Mouse (Mus musculus): ENCODE results near the gene Trex1. TPM values are rescaled to one million over a fixed set of nuclear protein-coding genes. Genes with fewer than 3 reads are reported as not detected.

Gene Trex1
- polyA plus RNA-seq, 1 experiment from 2014 or later = 16.1 TPM

GRCm38 (mm10) chr9:109041351-109041750 is 18.2 kb downstream of the Trex1 start:
- no peaks in the 10 kb centered on the region; the same call in 1 of the 2 replicates for H3K36me3 ChIP-seq (ENCODE audit: control insufficient read depth, insufficient read depth)
- H3K4me2 ChIP-seq (replicated peaks; ENCODE audit: low read depth) = peak overlapping the region; percentile 84
- H3K9me3 ChIP-seq (ENCODE audit: control insufficient read depth) = no peaks in the 10 kb centered on the region
- peaks cover 5% of the 10 kb centered on the region; the same call in 1 of the 2 replicates for H3K4me1 ChIP-seq (replicated peaks; ENCODE audit: control insufficient read depth, insufficient read depth, low read length)
- 43% methylated on average over 6 of the region's 7 CpGs for WGBS
- TF ChIP-seq CTCF (IDR thresholded peaks at IDR 0.05; ENCODE audit: low read depth) = no peak
- peak overlapping the region; percentile 88 for H3K27ac ChIP-seq (ENCODE audit: low read depth, low read length)
- H3K4me3 ChIP-seq (ENCODE audit: low read depth, low read length) = no peak overlapping the region
- H3K27me3 ChIP-seq (replicated peaks; ENCODE audit: control insufficient read depth, insufficient read depth, low read length) = no peaks in the 10 kb centered on the region
- H3K9ac ChIP-seq (ENCODE audit: low read depth, low read length) = peak overlapping the region; percentile 42; the same call in 1 of the 2 replicates
- peak; percentile 11; the same call in 1 of the 2 replicates for ATAC-seq

DNA sequence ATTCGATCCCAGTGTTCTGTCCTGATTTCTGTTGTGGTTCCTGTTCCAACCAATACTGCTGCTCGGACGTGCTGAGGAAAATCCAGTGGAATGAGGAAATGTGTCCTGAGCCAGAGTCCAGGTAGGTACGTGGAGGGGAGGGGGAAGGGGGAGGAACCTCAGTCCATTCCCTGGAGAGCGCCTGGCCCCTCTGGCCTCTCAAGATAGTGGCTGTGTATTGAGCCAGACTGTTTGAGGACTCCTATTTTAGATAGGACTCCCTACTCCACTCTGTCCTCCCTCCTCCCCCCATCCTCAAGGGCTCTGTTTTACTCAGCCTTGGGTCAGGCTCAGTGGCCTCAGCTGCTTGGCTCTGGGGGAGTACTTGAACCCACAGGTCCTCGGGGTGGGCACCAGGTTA is 18.6 kb downstream of the Trex1 start:
- H3K36me3 ChIP-seq (ENCODE audit: control insufficient read depth, insufficient read depth) = no peaks in the 10 kb centered on the region; the same call in 1 of the 2 replicates
- H3K4me2 ChIP-seq (replicated peaks; ENCODE audit: low read depth) = peak overlapping the region; percentile 84
- H3K9me3 ChIP-seq (ENCODE audit: control insufficient read depth) = no peaks in the 10 kb centered on the region
- H3K27me3 ChIP-seq (replicated peaks; ENCODE audit: control insufficient read depth, insufficient read depth, low read length) = no peaks in the 10 kb centered on the region
- H3K4me1 ChIP-seq (replicated peaks; ENCODE audit: control insufficient read depth, insufficient read depth, low read length) = peaks cover 5% of the 10 kb centered on the region; the same call in 1 of the 2 replicates
- WGBS = 31% methylated on average over 6 of the region's 6 CpGs
- H3K9ac ChIP-seq (ENCODE audit: low read depth, low read length) = peak overlapping the region; percentile 42; the same call in 1 of the 2 replicates
- TF ChIP-seq CTCF (IDR thresholded peaks at IDR 0.05; ENCODE audit: low read depth) = no peak
- peak overlapping the region; percentile 88 for H3K27ac ChIP-seq (ENCODE audit: low read depth, low read length)
- no peak overlapping the region for H3K4me3 ChIP-seq (ENCODE audit: low read depth, low read length)
- ATAC-seq = peak; percentile 88

DNA sequence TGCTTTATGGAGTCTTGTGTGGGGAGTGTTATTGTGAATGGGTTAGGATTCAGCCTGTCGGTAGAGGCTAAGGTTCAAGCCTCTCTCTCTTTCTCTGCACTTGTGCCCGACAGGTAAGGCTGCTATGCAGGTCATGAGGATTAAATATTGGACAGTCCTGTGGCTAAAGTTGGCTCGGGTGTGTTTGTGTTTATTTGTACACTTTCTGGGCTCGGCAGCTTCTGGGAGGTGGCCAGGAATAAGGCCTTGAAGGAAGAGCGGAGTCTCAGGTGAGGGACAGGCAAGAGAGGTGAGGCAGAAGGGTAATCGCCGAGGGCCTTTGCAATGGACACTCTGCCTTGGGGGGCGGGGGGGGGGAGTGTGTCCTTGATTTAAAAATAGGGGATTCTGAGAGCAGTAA is 19.3 kb downstream of the Trex1 start:
- Histone ChIP-seq H3K4me2 (replicated peaks; ENCODE audit: low read depth) (peak overlapping the region; percentile 84), H3K9ac (ENCODE audit: low read depth, low read length) (0 out of 2 replicates have a peak overlapping the region, but pooled peaks have one; percentile 34), H3K4me3 (ENCODE audit: low read depth, low read length) (peak overlapping the region; percentile 76; the same call in 1 of the 2 replicates), H3K4me1 (replicated peaks; ENCODE audit: control insufficient read depth, insufficient read depth, low read length) (peaks cover 5% of the 10 kb centered on the region; the same call in 1 of the 2 replicates), H3K36me3 (ENCODE audit: control insufficient read depth, insufficient read depth) (no peaks in the 10 kb centered on the region; the same call in 1 of the 2 replicates), H3K9me3 (ENCODE audit: control insufficient read depth) (no peaks in the 10 kb centered on the region), H3K27ac (ENCODE audit: low read depth, low read length) (peak overlapping the region; percentile 88), H3K27me3 (replicated peaks; ENCODE audit: control insufficient read depth, insufficient read depth, low read length) (no peaks in the 10 kb centered on the region)
- ATAC-seq = no peak
- no peak for TF ChIP-seq CTCF (IDR thresholded peaks at IDR 0.05; ENCODE audit: low read depth)
- WGBS = 46% methylated on average over 8 of the region's 8 CpGs

- peak overlapping the region; percentile 76; the same call in 1 of the 2 replicates for H3K4me3 ChIP-seq (ENCODE audit: low read depth, low read length)
- H3K36me3 ChIP-seq (ENCODE audit: control insufficient read depth, insufficient read depth) = no peaks in the 10 kb centered on the region; the same call in 1 of the 2 replicates
- ATAC-seq = no peak
- H3K9ac ChIP-seq (ENCODE audit: low read depth, low read length) = no peak overlapping the region
- peak overlapping the region; percentile 88 for H3K27ac ChIP-seq (ENCODE audit: low read depth, low read length)
- H3K4me2 ChIP-seq (replicated peaks; ENCODE audit: low read depth) = peak overlapping the region; percentile 84
- H3K27me3 ChIP-seq (replicated peaks; ENCODE audit: control insufficient read depth, insufficient read depth, low read length) = no peaks in the 10 kb centered on the region
- no peaks in the 10 kb centered on the region for H3K9me3 ChIP-seq (ENCODE audit: control insufficient read depth)
- H3K4me1 ChIP-seq (replicated peaks; ENCODE audit: control insufficient read depth, insufficient read depth, low read length) = peaks cover 5% of the 10 kb centered on the region; the same call in 1 of the 2 replicates
- 62% methylated on average over 4 of the region's 4 CpGs for WGBS
- TF ChIP-seq CTCF (IDR thresholded peaks at IDR 0.05; ENCODE audit: low read depth) = no peak
Observed at GRCm38 (mm10) chr9:109039681-109040080, 19.9 kb downstream of the Trex1 start.

DNA sequence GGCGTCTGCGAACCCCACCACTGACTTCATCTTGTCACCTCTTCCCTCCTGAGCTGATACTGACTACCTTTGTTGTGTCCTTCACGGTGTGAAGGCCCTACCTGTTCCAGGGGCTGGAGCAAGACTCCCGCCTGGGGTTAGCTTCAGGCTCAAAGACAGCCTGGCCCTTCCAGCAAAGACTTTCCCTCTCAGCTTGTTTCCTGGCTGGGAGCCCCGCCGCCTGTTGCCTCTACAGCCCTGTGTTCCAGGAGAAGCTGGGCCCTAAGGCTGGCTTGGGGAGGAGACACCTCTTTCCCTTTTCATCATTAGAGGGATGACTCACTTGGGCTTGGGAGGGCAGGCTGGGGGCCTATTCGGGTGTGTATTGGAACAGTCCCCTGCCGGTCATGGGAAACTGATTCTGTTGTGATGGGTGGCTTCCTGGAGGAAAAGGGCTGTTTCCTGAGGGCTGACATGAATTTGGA is 20.6 kb downstream of the Trex1 start:
- peak overlapping the region; percentile 84 for H3K4me2 ChIP-seq (replicated peaks; ENCODE audit: low read depth)
- peaks cover 5% of the 10 kb centered on the region; the same call in 1 of the 2 replicates for H3K4me1 ChIP-seq (replicated peaks; ENCODE audit: control insufficient read depth, insufficient read depth, low read length)
- H3K27me3 ChIP-seq (replicated peaks; ENCODE audit: control insufficient read depth, insufficient read depth, low read length) = no peaks in the 10 kb centered on the region
- H3K36me3 ChIP-seq (ENCODE audit: control insufficient read depth, insufficient read depth) = no peaks in the 10 kb centered on the region
- H3K9me3 ChIP-seq (ENCODE audit: control insufficient read depth) = no peaks in the 10 kb centered on the region
- WGBS = 13% methylated on average over 8 of the region's 8 CpGs
- peak overlapping the region; percentile 81 for H3K9ac ChIP-seq (ENCODE audit: low read depth, low read length)
- ATAC-seq = peak; percentile 14
- peak overlapping the region; percentile 83 for H3K27ac ChIP-seq (ENCODE audit: low read depth, low read length)
- TF ChIP-seq CTCF (IDR thresholded peaks at IDR 0.05; ENCODE audit: low read depth) = no peak
- peak overlapping the region; percentile 76 for H3K4me3 ChIP-seq (ENCODE audit: low read depth, low read length)

GRCm38 (mm10) chr9:109038086-109038895 is 21.2 kb downstream of the Trex1 start, which contains the start of gene Shisa5:
TSS of gene Shisa5 (plus strand) at chr9:109038565.
- WGBS = 0% methylated on average over 39 of the region's 40 CpGs
- TF ChIP-seq CTCF (IDR thresholded peaks at IDR 0.05; ENCODE audit: low read depth) = no peak

More at GRCm38 (mm10) chr9:109038086-109038895, 21.2 kb downstream of the Trex1 start, which contains the start of gene Shisa5:
- ATAC-seq = peak; percentile 71
- Histone ChIP-seq H3K9me3 (ENCODE audit: control insufficient read depth) (no peaks in the 10 kb centered on the region), H3K4me2 (replicated peaks; ENCODE audit: low read depth) (peak within 1 kb of the TSS; percentile 84), H3K4me3 (ENCODE audit: low read depth, low read length) (peak within 1 kb of the TSS; percentile 76), H3K36me3 (ENCODE audit: control insufficient read depth, insufficient read depth) (no peaks in the 10 kb centered on the region), H3K4me1 (replicated peaks; ENCODE audit: control insufficient read depth, insufficient read depth, low read length) (peaks cover 5% of the 10 kb centered on the region; the same call in 1 of the 2 replicates), H3K9ac (ENCODE audit: low read depth, low read length) (peak within 1 kb of the TSS; percentile 81), H3K27me3 (replicated peaks; ENCODE audit: control insufficient read depth, insufficient read depth, low read length) (no peaks in the 10 kb centered on the region), H3K27ac (ENCODE audit: low read depth, low read length) (peak within 1 kb of the TSS; percentile 83)

Measured in intestine, postnatal 0 days (tissue).